Mouse (Mus musculus): ENCODE results near the gene Nsf.

DNA sequence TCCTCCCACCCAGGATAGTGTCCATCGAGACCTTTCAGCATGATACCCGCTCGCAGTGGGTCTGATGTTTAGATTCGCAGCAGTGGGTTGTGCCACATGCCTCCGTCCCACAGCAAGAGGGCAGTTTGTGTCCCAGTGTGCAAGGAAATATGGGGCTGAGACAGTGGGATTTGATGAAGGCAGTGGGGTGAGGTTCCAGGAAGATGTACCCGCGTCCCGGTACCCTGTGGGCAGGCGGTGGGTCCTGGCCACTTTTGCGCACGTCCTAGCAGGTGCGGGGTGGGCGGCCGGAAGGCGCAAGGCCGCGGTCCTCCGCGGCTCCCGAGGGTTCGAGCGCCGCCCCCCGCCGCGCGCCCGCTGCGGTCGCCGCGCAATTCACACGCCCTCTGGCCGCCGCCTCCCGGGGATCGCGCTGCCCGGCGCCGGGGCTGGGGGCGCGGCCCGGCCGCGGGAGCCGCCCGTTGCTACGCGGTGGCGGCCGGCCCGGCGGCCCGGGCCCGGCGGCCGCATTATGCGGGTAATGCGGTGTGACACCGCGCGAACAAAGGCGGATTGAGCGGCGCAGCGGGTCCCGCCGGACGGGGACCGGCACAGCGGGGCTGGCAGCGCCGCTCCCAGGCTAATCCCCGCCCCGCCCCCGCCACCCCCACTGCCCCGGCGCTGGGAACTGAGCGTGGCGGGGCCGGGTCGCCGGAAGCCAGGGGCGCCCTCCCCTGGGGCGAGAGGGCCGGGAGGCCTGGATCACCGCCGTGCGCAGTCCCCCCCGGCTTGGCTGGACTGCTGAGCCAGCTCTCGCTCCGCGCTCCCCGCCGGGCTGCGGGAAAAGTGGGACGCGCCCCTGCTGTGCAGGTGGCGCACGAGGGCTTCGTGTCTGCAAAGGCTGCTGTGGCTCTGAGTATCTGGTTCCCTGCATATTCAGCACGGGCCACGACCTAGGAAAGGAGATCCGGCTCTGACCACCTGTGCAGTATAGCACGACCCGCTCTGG, 144.0 kb downstream of the Nsf start:
- TF ChIP-seq CTCF (IDR thresholded peaks at IDR 0.05; ENCODE audit: low read depth) (no peak), EP300 (optimal IDR thresholded peaks at IDR 0.05) (no peak)
